Mouse (Mus musculus) cerebellum, adult 2 months (tissue): ENCODE data around the gene Ppp1r37. TPM values are rescaled to one million over a fixed set of nuclear protein-coding genes. Genes with fewer than 3 reads are reported as not detected.
"Not testable (repeated sequence)": the region's sequence is repeated elsewhere in the genome, so short reads cannot be mapped to it uniquely, and the experiment has no call there.

Source experiments
- DNase-seq, 2 experiments: peaks; one replicate each; pipeline ENCODE4 v3.0.0; 2021
- H3K27ac ChIP-seq: fragments of 200-500 bp; 2 replicates; pipeline ENCODE4 v1.5.1; 2012; ENCODE audit warnings: low read length, control low read depth, inconsistent platforms; ENCODE audit not compliant: insufficient read depth
- H3K27me3 ChIP-seq: fragments of 200-500 bp; 2 replicates; pipeline ENCODE4 v1.6.1; 2012; ENCODE audit warnings: inconsistent platforms, mild to moderate bottlenecking, low read length, moderate library complexity; ENCODE audit not compliant: control insufficient read depth, insufficient read depth
- H3K4me1 ChIP-seq: fragments of 200-500 bp; 2 replicates; pipeline ENCODE4 v1.6.1; 2011; ENCODE audit warnings: low read length; ENCODE audit not compliant: control insufficient read depth, insufficient read depth
- H3K4me3 ChIP-seq: fragments of 200-500 bp; replicated peaks from 2 replicates; pipeline ENCODE3; 2011; ENCODE audit warnings: mild to moderate bottlenecking, low read depth, low read length, control low read depth; ENCODE audit not compliant: insufficient read depth
- CTCF ChIP-seq: fragments of 200-500 bp; IDR thresholded peaks from 2 replicates; pipeline ENCODE4 v1.5.1; 2011; ENCODE audit warnings: low read depth, mild to moderate bottlenecking, control low read depth, low read length, moderate library complexity, borderline replicate concordance; ENCODE audit not compliant: insufficient read depth
- POLR2A ChIP-seq: fragments of 200-500 bp; IDR thresholded peaks from 2 replicates; pipeline ENCODE4 v1.6.1; 2011; ENCODE audit warnings: low read length, control low read depth, borderline replicate concordance; ENCODE audit not compliant: insufficient read depth
- WGBS: fragments of 180-500 bp; shearing (Covaris S2); methylation state at CpG from one replicate; pipeline ENCODE4 v1.1.7; 2018; 5-methylcytosine and 5-hydroxymethylcytosine counted together
- polyA plus RNA-seq: library from polyadenylated mRNA; depleted of rRNA; stranded (reverse); fragments of >200 nt; gene quantifications from 2 replicates; pipeline ENCODE4 v1.2.3, GENCODE M21; 2012

Ppp1r37 gene
- polyA plus RNA-seq, 1 experiment = 136 TPM

GRCm38 (mm10) chr7:19523757-19524419 lies 39.0 kb downstream of the Ppp1r37 start:
- Histone ChIP-seq H3K27ac (no peak overlapping the region), H3K27me3 (peaks cover 3% of the 10 kb centered on the region; the same call in 1 of the 2 replicates), H3K4me1 (peaks cover 15% of the 10 kb centered on the region), H3K4me3 (no peak overlapping the region)
- no peak for TF ChIP-seq POLR2A
- peak; percentile 16; the same call in 1 of the 2 replicates for TF ChIP-seq CTCF
- under 1% methylated on average over 64 of the region's 64 CpGs for WGBS
- peak in 1 of 2 experiments; percentile 44 for DNase-seq

DNA sequence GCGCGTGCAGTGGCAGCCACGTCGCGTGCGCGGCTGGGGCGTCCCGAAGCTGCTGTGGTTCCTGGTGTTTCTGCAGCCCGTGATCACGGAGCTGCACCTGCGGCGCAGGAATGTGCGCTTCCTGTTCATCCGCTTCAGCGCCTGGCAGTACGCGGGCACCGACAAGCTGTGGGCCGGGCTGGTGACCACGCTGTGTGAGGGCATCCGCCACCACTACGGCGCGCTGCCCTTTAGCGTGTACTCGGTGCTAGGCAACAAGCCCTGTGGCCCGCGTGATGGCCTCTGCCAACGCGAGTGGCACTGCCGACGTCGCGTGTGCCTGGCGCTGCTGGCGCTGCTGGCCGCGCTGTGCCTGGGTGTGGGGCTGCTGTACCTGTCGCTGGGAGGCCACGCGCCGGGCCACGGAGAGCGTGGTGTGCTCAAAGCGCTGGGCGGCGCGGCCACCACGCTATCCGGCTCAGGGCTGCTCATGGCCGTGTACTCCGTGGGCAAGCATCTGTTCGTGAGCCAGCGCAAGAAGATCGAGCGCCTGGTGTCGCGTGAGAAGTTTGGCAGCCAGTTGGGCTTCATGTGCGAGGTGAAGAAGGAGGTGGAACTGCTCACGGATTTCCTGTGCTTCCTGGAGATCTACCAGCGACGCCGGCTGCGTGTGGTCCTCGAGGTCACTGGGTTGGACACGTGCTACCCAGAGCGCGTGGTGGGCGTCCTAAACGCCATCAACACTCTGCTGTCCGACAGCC lies 39.7 kb downstream of the Ppp1r37 start:
- Histone ChIP-seq H3K27me3 (peaks cover 3% of the 10 kb centered on the region; the same call in 1 of the 2 replicates), H3K4me1 (peaks cover 15% of the 10 kb centered on the region), H3K4me3 (no peak overlapping the region), H3K27ac (no peak overlapping the region)
- DNase-seq = no peak
- no peak for TF ChIP-seq CTCF
- no peak for TF ChIP-seq POLR2A
- WGBS = 3% methylated on average over 72 of the region's 72 CpGs

DNA sequence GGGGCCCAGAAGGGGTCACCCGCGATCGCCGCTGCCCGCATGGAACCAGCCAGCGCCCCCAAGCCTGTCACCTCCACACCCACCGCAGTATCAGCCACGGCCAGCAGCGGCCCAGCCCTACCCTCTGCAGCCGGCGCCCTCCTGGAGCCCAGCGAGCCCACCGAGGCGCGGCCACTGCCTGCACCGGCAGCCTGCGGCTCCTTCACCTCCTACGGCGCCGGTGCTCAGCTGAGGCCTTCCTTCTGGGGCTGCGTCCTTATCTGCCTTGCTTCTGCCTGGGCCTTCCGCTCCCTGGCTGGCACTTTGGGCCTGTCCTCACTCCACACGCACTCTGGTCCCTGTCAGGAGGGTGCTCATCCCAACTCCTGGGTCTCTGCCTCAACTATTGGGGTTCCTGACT lies 42.8 kb downstream of the Ppp1r37 start:
- Histone ChIP-seq H3K27me3 (peaks cover 3% of the 10 kb centered on the region; the same call in 1 of the 2 replicates), H3K4me1 (peaks cover 21% of the 10 kb centered on the region), H3K27ac (no peak overlapping the region), H3K4me3 (no peak overlapping the region)
- DNase-seq = no peak
- WGBS = 16% methylated on average over 23 of the region's 23 CpGs
- TF ChIP-seq CTCF = no peak
- no peak for TF ChIP-seq POLR2A

- under 1% methylated on average over 23 of the region's 29 CpGs for WGBS
- H3K27ac ChIP-seq = no peak within 1 kb of the TSS
- TF ChIP-seq POLR2A (no peak), CTCF (peak; percentile 63)
- DNase-seq = peak; percentile 60 to 62
- peaks cover 6% of the 10 kb centered on the region for H3K4me1 ChIP-seq
- H3K4me3 ChIP-seq = peak within 1 kb of the TSS; percentile 33
- H3K27me3 ChIP-seq = no peaks in the 10 kb centered on the region
Observed at GRCm38 (mm10) chr7:19517652-19518365, 45.1 kb downstream of the Ppp1r37 start, which contains the start of gene Nkpd1. Gene Nkpd1 (plus strand): TSS chr7:19517838.

- Histone ChIP-seq H3K4me3 (no peak overlapping the region), H3K4me1 (peaks cover 8% of the 10 kb centered on the region), H3K27ac (no peak overlapping the region), H3K27me3 (no peaks in the 10 kb centered on the region)
- no peak for DNase-seq
- WGBS = 81% methylated on average over 6 of the region's 6 CpGs
- no peak for TF ChIP-seq POLR2A
- TF ChIP-seq CTCF = no peak
Observed at GRCm38 (mm10) chr7:19512353-19512752, 50.5 kb downstream of the Ppp1r37 start.

- H3K27me3 ChIP-seq, H3K27ac ChIP-seq, H3K4me1 ChIP-seq, H3K4me3 ChIP-seq, DNase-seq: not testable (repeated sequence)
- 83% methylated on average over 6 of the region's 7 CpGs for WGBS
Observed at GRCm38 (mm10) chr7:19511934-19512333, 50.9 kb downstream of the Ppp1r37 start.

DNA sequence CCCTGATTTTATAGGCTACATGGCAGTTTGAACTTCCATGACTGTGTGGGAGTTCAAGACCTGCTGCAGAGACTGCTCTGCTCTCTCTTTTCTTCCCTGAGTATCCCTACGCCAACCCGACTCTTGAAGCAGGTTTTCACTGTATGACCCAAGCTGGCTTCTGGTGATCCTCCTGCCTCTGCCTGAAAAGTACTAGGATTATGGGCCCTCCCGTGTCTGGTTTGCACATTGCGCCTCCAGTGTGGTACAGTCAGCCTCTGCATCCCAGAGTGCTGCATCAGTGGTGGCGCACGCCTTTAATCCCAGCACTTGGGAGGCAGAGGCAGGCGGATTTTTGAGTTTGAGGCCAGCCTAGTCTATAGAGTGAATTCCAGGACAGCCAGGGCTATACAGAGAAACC lies 53.1 kb downstream of the Ppp1r37 start:
- no peak for DNase-seq
- Histone ChIP-seq H3K27me3 (no peaks in the 10 kb centered on the region), H3K4me3 (no peak overlapping the region), H3K4me1 (0 out of 2 replicates have a peak, but pooled peaks cover 4% of the 10 kb centered on the region), H3K27ac (no peak overlapping the region)
- WGBS = 93% methylated on average over 7 of the region's 7 CpGs
- TF ChIP-seq POLR2A (no peak), CTCF (no peak)
